Mouse (Mus musculus): ENCODE measurements around the gene Rplp2.
"Not testable (repeated sequence)": the region's sequence is repeated elsewhere in the genome, so short reads cannot be mapped to it uniquely, and the experiment has no call there.

Rplp2 gene

GRCm38 (mm10) chr7:141431434-141432185 is 15.6 kb upstream of the Rplp2 start:
- DNase-seq = no peak

- no peak for DNase-seq
Observed at GRCm38 (mm10) chr7:141432186-141432611, 15.0 kb upstream of the Rplp2 start.

GRCm38 (mm10) chr7:141432741-141433516 is 14.2 kb upstream of the Rplp2 start:
- DNase-seq = no peak

DNA sequence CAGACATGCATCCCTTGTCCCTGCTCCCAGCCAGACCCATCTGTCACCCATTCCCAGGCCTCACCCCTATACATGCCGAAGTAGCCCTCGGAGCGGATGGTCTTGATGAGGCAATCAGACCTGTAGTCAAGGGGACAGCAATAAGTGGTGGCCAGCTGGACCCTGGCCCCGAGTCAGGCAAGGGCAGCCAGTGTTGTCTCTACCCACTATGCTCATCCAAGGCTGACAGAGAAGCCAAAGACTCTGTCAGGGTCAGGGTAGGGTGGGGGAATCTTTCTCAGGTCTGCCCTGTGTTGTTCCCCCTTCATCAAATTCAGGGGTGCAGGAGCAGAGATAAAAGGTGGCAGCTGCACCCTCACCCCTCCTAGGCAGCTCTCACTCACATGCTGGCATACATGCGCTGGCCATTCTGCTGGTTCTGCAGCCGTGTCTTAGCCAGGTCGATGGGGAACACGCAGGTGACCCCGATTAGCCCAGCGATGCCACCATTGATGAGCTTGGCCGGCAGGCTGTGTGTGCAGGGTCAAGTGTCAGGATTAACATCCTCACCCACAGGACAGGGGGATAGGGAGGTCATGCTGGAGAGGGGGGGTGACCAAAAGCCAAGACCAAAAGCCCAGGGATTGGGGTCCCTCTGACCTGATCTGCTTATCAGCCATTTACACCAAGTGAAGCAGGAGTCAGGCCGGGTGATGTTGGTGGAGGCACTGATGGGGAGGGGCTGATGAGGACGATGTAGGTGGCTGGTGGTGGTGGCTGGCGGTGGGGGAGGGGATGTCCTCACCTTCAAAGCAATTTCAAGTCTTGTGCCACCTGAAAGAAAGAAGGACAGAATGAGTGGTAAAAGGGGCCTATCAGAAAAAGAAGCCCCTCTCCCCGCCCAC is 13.4 kb upstream of the Rplp2 start:
- DNase-seq = no peak

GRCm38 (mm10) chr7:141434464-141434863 is 12.7 kb upstream of the Rplp2 start:
- DNase-seq = peak; percentile 73

DNA sequence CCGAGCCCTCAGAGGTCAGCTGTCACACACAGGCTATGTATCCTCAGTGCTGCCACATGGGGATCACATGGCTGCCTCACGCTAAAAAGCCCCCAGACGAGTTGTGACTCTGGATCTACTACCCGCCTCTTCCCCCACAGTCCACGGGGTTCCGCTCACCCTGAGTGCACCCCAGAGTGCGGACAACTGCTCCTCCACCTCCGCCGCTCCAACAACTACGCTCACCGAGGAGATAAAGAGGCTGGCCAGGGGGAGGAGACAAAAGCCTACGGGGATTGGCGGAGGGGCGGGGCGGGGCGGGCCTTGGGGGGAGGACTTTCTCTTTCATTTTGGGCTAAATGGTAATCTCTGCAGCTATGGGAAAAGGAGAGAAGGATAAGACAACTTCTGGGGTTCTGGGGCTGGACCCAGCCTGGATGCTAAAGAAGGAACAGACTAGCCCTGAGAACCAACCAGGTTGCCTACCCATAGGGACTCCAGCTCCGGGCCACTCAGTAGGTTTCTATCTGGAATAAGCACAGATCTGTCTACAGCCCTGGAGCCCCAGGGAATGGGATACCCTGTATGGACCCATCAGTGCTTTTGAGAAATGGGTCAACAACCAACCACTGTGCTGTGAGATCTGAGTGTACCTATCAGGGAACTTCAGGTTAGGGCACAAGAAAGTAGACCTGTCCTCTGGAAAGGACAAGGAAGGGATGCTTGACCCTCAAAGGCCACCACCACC is 11.9 kb upstream of the Rplp2 start:
- DNase-seq = peak; percentile 60

- no peak for DNase-seq
Observed at GRCm38 (mm10) chr7:141435856-141436522, 11.2 kb upstream of the Rplp2 start.

- DNase-seq = no peak
Observed at GRCm38 (mm10) chr7:141436523-141436892, 10.7 kb upstream of the Rplp2 start.

DNA sequence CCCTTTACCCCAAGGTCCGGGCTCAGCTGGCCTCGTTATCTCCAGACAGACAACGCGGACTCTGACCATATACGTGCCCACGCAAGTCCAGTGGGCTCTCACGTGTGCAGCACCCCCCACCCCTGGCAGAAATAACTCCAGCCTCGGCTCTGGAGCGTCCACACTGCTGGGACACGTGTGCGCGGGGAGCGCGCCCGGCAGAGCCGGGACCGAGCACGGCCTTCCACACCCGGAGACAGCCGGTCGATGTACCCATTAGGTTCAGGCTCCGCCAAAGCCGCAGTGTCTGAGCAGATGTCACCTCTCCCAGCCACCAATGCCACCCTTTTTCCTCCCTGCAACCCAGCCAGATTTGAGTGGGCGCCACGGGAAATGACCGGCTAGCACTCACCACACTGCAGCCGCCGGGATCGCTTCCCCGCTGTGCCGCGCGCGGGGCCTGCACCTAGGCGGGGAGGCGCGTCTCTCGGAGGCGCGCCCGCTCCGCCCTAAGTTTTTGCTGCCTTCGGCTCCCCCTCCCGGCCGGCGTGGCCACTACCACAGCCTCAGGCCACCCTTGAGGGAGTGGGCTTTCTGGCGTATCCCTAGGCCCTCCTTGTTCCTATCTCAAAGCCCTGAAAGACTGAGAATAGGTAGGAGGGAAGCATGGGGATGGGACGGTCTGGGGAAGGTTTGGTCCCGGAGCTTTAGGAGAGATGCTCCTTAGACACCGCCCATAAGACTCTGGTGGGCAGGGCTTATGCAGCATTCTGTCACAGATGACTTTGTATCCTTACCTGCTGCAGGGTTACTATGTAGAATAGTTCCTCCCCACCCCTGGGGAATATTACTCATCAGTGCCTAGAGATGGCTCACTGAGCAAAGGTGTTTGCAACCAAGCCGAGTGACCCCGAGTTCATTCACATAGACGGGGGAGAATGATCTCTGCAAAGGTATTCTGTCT is 9.7 kb upstream of the Rplp2 start, which contains the start of gene Slc25a22:
Gene Slc25a22, minus strand, starts transcription at position 715 of the 943 bp plus-strand sequence.
- DNase-seq = peak; percentile 91

GRCm38 (mm10) chr7:141438201-141438968 is 8.8 kb upstream of the Rplp2 start:
- DNase-seq = no peak

DNA sequence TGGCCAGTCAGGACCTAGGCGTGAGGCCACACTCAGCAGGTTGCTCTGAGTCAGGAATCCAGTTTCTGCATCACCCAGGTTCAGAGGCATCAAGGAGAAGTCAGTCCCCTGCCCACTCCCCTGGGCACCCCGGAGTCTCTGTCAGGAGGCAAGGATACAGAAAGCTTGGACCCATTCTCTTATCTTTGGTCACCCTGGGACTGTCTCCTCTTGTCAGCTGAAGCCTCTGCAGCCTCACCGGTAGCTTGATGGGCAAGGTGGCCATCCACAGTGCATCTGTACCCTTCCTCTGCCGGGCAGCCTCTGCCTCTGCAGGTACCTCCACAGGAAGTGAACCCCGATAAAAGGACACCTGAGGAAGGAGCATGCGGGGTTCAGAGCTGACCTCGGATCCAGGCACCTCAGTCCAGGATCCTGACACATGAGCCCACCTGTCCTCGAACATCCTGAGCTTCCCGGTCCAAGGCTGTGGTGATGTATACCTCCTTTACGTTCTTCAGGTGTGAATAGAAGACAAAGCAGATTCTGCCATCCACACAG is 8.0 kb upstream of the Rplp2 start:
- no peak for DNase-seq

- DNase-seq = no peak
Observed at GRCm38 (mm10) chr7:141439811-141440210, 7.4 kb upstream of the Rplp2 start.

DNA sequence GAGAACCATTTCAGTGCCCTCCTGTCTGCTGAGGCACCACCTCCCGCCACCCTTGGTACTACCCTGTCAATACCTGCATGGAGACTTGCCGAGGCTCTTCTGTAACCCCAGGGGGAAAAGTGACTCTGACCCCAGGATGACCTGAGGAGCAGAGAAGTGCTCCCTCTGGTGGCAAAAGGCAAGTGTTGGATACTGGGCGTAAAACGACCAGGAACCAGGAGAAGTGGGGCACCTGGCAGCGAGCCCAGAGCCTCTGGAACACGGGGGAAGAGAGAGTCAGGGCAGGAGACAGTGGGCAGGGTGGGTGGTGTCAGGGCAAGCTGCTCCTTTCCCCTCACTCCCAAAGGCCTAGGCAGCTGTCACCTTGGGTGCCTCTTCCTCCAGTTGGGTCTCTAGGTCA is 6.6 kb upstream of the Rplp2 start:
- no peak for DNase-seq

- DNase-seq = no peak
Observed at GRCm38 (mm10) chr7:141441460-141441859, 5.7 kb upstream of the Rplp2 start.

GRCm38 (mm10) chr7:141442199-141442598 is 5.0 kb upstream of the Rplp2 start:
- no peak for DNase-seq

GRCm38 (mm10) chr7:141443081-141443821 is 3.9 kb upstream of the Rplp2 start:
- DNase-seq = no peak

DNA sequence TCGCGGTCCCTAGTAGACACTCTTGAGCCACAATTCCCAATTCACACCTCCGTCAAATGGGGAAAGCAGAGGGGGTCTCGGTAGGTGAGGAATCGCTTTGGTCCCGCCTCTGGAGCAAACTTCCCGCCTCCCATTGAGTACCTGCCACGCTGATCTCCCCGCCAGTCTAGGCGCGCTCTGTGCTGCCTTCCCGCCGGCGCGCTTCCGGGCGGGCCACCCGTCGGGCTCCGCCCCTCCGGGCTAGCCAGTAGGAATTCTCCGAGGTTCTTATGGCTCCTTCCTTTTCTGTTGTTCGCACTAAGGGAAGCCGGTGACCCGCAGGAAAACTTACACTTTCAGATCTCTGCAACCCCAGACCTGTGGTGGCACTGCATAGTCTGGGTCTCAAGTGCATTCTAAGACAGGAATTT is 3.3 kb upstream of the Rplp2 start, which contains the start of gene Pidd1:
Gene Pidd1, minus strand, starts transcription at position 198 of the 410 bp plus-strand sequence.
- no peak for DNase-seq

DNA sequence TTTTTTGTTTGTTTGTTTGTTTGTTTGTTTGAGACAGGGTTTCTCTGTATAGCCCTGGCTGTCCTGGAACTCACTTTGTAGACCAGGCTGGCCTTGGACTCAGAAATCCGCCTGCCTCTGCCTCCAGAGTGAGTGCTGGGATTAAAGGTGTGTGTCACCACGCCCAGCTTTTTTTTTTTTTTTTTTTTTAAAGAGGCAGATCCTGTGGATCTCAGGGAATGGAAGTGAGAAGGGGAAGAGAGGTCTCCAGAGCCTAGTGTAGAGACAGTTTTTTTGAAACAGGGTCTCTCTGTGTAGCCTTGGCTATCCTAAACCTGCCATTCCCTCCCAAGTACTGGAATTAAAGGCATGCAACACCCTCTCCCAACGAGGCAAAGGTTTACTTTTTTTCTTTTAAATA is 796 bp upstream of the Rplp2 start:
- not testable (repeated sequence) for DNase-seq

DNA sequence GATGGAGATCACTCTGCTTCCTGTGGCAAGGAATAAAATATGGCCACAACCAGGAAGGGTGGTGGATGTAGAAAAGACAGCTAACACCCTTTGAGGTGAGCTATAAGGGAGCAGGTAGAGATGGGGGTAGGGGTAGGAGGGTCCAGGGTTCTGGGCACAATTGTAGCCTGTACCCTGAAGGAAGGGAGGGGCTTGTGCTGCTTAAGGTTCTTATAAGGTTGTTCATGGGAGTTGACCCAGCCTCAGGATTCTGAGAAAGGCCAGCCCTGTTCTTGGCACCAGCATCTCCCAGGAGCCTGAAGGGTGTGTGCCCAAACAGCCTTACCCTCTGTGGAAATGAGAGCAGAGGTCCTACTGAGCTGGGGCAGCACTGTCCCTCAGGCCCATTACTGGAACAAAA is 4.8 kb downstream of the Rplp2 start:
- DNase-seq = no peak
